Comparison of ENCODE assay signal across 20 mouse cellular contexts in the genomic region with DNA sequence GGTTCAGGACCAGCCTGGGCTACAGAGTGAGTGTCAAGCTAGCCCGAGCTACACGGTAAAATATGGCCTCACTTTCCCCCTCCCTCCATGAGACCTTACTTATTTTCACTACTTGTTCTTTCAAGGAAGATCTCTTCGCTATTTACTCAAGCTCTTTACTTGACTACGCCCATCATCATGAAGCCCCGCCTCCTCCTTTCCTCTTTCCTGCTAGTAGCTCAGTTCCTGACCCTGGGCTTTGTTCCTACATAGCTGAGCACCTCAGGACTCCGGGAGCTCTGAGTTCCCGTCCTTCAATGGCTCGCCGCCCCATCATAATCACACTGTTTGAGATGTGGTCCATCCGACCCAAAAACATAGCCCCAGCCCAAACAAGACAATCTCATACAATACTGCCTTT. TPM values are rescaled to one million over a fixed set of nuclear protein-coding genes. Genes with fewer than 3 reads are reported as not detected.
DNase-seq lines count a peak whose midpoint lies in the region; ATAC-seq and TF ChIP-seq lines count a peak whose summit lies in the region.
"Had no signal": no experiment of that assay in that cellular context is flagged by ENCODE, and none has a peak within 500 bp of the region (broad histone marks: within the 10 kb centered on the region; RNA-seq: fewer than 3 reads in every experiment).

No protein-coding gene starts in this region.

- no peak overlapping the region for H3K9ac ChIP-seq in heart, embryonic 11.5 days (ENCODE audit: low read depth, low read length)
- no peak overlapping the region for H3K9ac ChIP-seq in stomach, embryonic 15.5 days
- H3K9ac ChIP-seq in forebrain, embryonic 11.5 days (ENCODE audit: low read length): no peak overlapping the region
- H3K9ac ChIP-seq: embryonic facial prominence, embryonic 15.5 days; forebrain, embryonic 12.5 days; heart, embryonic 12.5 days; liver, embryonic 15.5 days had no signal

- DNase-seq in heart, embryonic 10.5 days (ENCODE audit: low spot score): no peak
- DNase-seq in lung, postnatal 10 days: peak; percentile 16
- DNase-seq in lung, adult 2 months: no peak
- DNase-seq in forebrain, embryonic 11.5 days (ENCODE audit: low spot score): no peak
- no peak for DNase-seq in urinary bladder, postnatal 4 days (ENCODE audit: low spot score in 2 of 2)
- DNase-seq: adrenal gland, adult 8-10 months; cerebellum, adult 11 months; gastrocnemius, postnatal 25 days; kidney, adult 8-10 months; layer of hippocampus, postnatal 36 days; thymus, adult 2 months had no signal

- H3K4me2 ChIP-seq in heart, embryonic 11.5 days: peak overlapping the region; percentile 16; the same call in 1 of the 2 replicates
- peak overlapping the region; percentile 11; the same call in 1 of the 2 replicates for H3K4me2 ChIP-seq in stomach, embryonic 15.5 days
- no peak overlapping the region for H3K4me2 ChIP-seq in forebrain, embryonic 11.5 days (ENCODE audit: low read depth, low read length, severe bottlenecking)
- H3K4me2 ChIP-seq: embryonic facial prominence, embryonic 15.5 days; forebrain, embryonic 12.5 days; heart, embryonic 12.5 days; liver, embryonic 15.5 days had no signal

- WGBS in heart, embryonic 11.5 days (ENCODE audit: insufficient replicate concordance): 18% methylated on average over 10 of the region's 10 CpGs
- WGBS in heart, embryonic 10.5 days: 24% methylated on average over 10 of the region's 10 CpGs
- 17% methylated on average over 10 of the region's 10 CpGs for WGBS in lung, adult 2 months
- WGBS in stomach, embryonic 15.5 days: 25% methylated on average over 10 of the region's 10 CpGs
- WGBS in forebrain, embryonic 11.5 days: 27% methylated on average over 10 of the region's 10 CpGs

- TF ChIP-seq CTCF in lung, adult 2 months (IDR thresholded peaks at IDR 0.05; ENCODE audit: insufficient read depth, low read length): no peak

- H3K27ac ChIP-seq in heart, embryonic 11.5 days (ENCODE audit: low read depth, low read length): no peak overlapping the region
- H3K27ac ChIP-seq in heart, embryonic 10.5 days: no peak overlapping the region
- no peak overlapping the region for H3K27ac ChIP-seq in stomach, embryonic 15.5 days
- no peak overlapping the region for H3K27ac ChIP-seq in forebrain, embryonic 11.5 days (ENCODE audit: low read depth, low read length)
- H3K27ac ChIP-seq: embryonic facial prominence, embryonic 15.5 days; forebrain, embryonic 12.5 days; liver, embryonic 15.5 days had no signal

- ATAC-seq in heart, embryonic 11.5 days (replicated peaks; ENCODE audit: insufficient number of reproducible peaks, low FRiP score, low TSS enrichment): no peak; the same call in 1 of the 2 replicates
- 0 out of 2 replicates have a peak, but pooled peaks have one; percentile 43 for ATAC-seq in erythroblast, adult 5-6 weeks (replicated peaks; ENCODE audit: low FRiP score, poor library complexity, severe bottlenecking)
- peak; percentile 22; the same call in 1 of the 2 replicates for ATAC-seq in stomach, embryonic 15.5 days (ENCODE audit: insufficient read depth, low FRiP score, low read depth)
- no peak for ATAC-seq in forebrain, embryonic 11.5 days (replicated peaks; ENCODE audit: low FRiP score)
- ATAC-seq: hindbrain, embryonic 16.5 days; midbrain, embryonic 16.5 days had no signal

- no peak for TF ChIP-seq POLR2A in lung, adult 2 months (IDR thresholded peaks at IDR 0.05; ENCODE audit: borderline replicate concordance, extremely low read depth, low read depth, low read length)

- H3K9me3 ChIP-seq in heart, embryonic 11.5 days (replicated peaks; ENCODE audit: control insufficient read depth, low read length): peaks cover 3% of the 10 kb centered on the region; the same call in 1 of the 2 replicates
- no peaks in the 10 kb centered on the region for H3K9me3 ChIP-seq in heart, embryonic 10.5 days
- H3K9me3 ChIP-seq in stomach, embryonic 15.5 days: no peaks in the 10 kb centered on the region
- no peaks in the 10 kb centered on the region for H3K9me3 ChIP-seq in forebrain, embryonic 11.5 days (ENCODE audit: control insufficient read depth, low read length)
- H3K9me3 ChIP-seq: embryonic facial prominence, embryonic 15.5 days; liver, embryonic 15.5 days had no signal

- no peaks in the 10 kb centered on the region for H3K36me3 ChIP-seq in heart, embryonic 11.5 days (ENCODE audit: control insufficient read depth, insufficient read depth, low read length)
- H3K36me3 ChIP-seq in heart, embryonic 10.5 days: no peaks in the 10 kb centered on the region
- no peaks in the 10 kb centered on the region for H3K36me3 ChIP-seq in stomach, embryonic 15.5 days
- H3K36me3 ChIP-seq in forebrain, embryonic 11.5 days (ENCODE audit: control insufficient read depth, insufficient read depth, low read length): no peaks in the 10 kb centered on the region
- H3K36me3 ChIP-seq: embryonic facial prominence, embryonic 15.5 days; forebrain, embryonic 12.5 days; heart, embryonic 12.5 days; liver, embryonic 15.5 days had no signal

- no peak overlapping the region for H3K4me3 ChIP-seq in heart, embryonic 11.5 days (ENCODE audit: low read depth, low read length)
- no peak overlapping the region for H3K4me3 ChIP-seq in heart, embryonic 10.5 days
- no peak overlapping the region for H3K4me3 ChIP-seq in lung, adult 2 months (replicated peaks; ENCODE audit: extremely low read depth, low read depth, low read length)
- H3K4me3 ChIP-seq in stomach, embryonic 15.5 days (replicated peaks): no peak overlapping the region
- H3K4me3 ChIP-seq in forebrain, embryonic 11.5 days (ENCODE audit: low read depth, low read length): no peak overlapping the region
- H3K4me3 ChIP-seq: embryonic facial prominence, embryonic 15.5 days; forebrain, embryonic 12.5 days; heart, embryonic 12.5 days; liver, embryonic 15.5 days had no signal

- peaks cover 25% of the 10 kb centered on the region for H3K27me3 ChIP-seq in heart, embryonic 11.5 days (ENCODE audit: control insufficient read depth, insufficient read depth, low read length)
- peaks cover 29% of the 10 kb centered on the region for H3K27me3 ChIP-seq in heart, embryonic 10.5 days (ENCODE audit: insufficient read depth, poor library complexity, severe bottlenecking)
- H3K27me3 ChIP-seq in stomach, embryonic 15.5 days (replicated peaks): peaks cover 10% of the 10 kb centered on the region
- no peaks in the 10 kb centered on the region for H3K27me3 ChIP-seq in forebrain, embryonic 11.5 days (ENCODE audit: control insufficient read depth, insufficient read depth, low read length)

- H3K4me1 ChIP-seq in heart, embryonic 11.5 days (ENCODE audit: control insufficient read depth, insufficient read depth, low read length): no peaks in the 10 kb centered on the region
- no peaks in the 10 kb centered on the region for H3K4me1 ChIP-seq in heart, embryonic 10.5 days
- no peaks in the 10 kb centered on the region for H3K4me1 ChIP-seq in lung, adult 2 months (ENCODE audit: control insufficient read depth, insufficient read depth, low read length)
- 0 out of 2 replicates have a peak, but pooled peaks cover 3% of the 10 kb centered on the region for H3K4me1 ChIP-seq in stomach, embryonic 15.5 days
- no peaks in the 10 kb centered on the region for H3K4me1 ChIP-seq in forebrain, embryonic 11.5 days (replicated peaks; ENCODE audit: control insufficient read depth, insufficient read depth, low read length)
- H3K4me1 ChIP-seq: embryonic facial prominence, embryonic 15.5 days; forebrain, embryonic 12.5 days; heart, embryonic 12.5 days had no signal

RNA-seq across cellular contexts. Expression of gene Sptbn4, which starts 14.1 kb away (rescaled TPM):
- polyA plus RNA-seq in heart, embryonic 11.5 days (2014; fragmentation: Nextera tagmentation; extraction: Ambion mirVana): 0.23 and 0.30 TPM in 2 replicates
- polyA plus RNA-seq in heart, embryonic 10.5 days (2016; fragmentation: Nextera tagmentation; extraction: Ambion mirVana): 0.40 and 0.46 TPM in 2 replicates
- 0.05 and 0.13 TPM in 2 replicates for polyA plus RNA-seq in lung, adult 2 months (2012; rRNA removed)
- total RNA-seq in erythroblast, adult 5-6 weeks (2015; ENCODE audit: low replicate concordance): 0.42 TPM in 1 of 2 replicates, not detected in the other
- total RNA-seq in erythroblast, adult 5-6 weeks (2017; ENCODE audit: low replicate concordance): 0.17 and 0.28 TPM in 2 replicates
- polyA plus RNA-seq in stomach, embryonic 15.5 days (2015; fragmentation: Nextera tagmentation; extraction: Ambion mirVana): 0.45 and 0.58 TPM in 2 replicates
- polyA plus RNA-seq in forebrain, embryonic 11.5 days (2014; fragmentation: Nextera tagmentation; extraction: Ambion mirVana): 0.19 and 0.28 TPM in 2 replicates

RNA-seq across cellular contexts. Expression of gene Blvrb, which starts 14.4 kb away (rescaled TPM):
- 106 and 121 TPM in 2 replicates for polyA plus RNA-seq in heart, embryonic 11.5 days (2014; fragmentation: Nextera tagmentation; extraction: Ambion mirVana)
- 88.8 and 94.6 TPM in 2 replicates for polyA plus RNA-seq in heart, embryonic 10.5 days (2016; fragmentation: Nextera tagmentation; extraction: Ambion mirVana)
- 71.6 and 78.8 TPM in 2 replicates for polyA plus RNA-seq in lung, adult 2 months (2012; rRNA removed)
- total RNA-seq in erythroblast, adult 5-6 weeks (2015; ENCODE audit: low replicate concordance): 379 and 403 TPM in 2 replicates
- 431 and 604 TPM in 2 replicates for total RNA-seq in erythroblast, adult 5-6 weeks (2017; ENCODE audit: low replicate concordance)
- polyA plus RNA-seq in stomach, embryonic 15.5 days (2015; fragmentation: Nextera tagmentation; extraction: Ambion mirVana): 86.6 and 133 TPM in 2 replicates
- polyA plus RNA-seq in forebrain, embryonic 11.5 days (2014; fragmentation: Nextera tagmentation; extraction: Ambion mirVana): 34.4 and 38.0 TPM in 2 replicates

RNA-seq across cellular contexts. Expression of gene Sertad3, which starts 40.2 kb away (rescaled TPM):
- polyA plus RNA-seq in heart, embryonic 11.5 days (2014; fragmentation: Nextera tagmentation; extraction: Ambion mirVana): 19.9 and 20.3 TPM in 2 replicates
- polyA plus RNA-seq in heart, embryonic 10.5 days (2016; fragmentation: Nextera tagmentation; extraction: Ambion mirVana): 19.0 and 23.8 TPM in 2 replicates
- polyA plus RNA-seq in lung, adult 2 months (2012; rRNA removed): 10.2 and 10.5 TPM in 2 replicates
- 31.8 and 57.3 TPM in 2 replicates for total RNA-seq in erythroblast, adult 5-6 weeks (2015; ENCODE audit: low replicate concordance)
- total RNA-seq in erythroblast, adult 5-6 weeks (2017; ENCODE audit: low replicate concordance): 56.2 and 61.8 TPM in 2 replicates
- polyA plus RNA-seq in stomach, embryonic 15.5 days (2015; fragmentation: Nextera tagmentation; extraction: Ambion mirVana): 29.3 and 35.1 TPM in 2 replicates
- polyA plus RNA-seq in forebrain, embryonic 11.5 days (2014; fragmentation: Nextera tagmentation; extraction: Ambion mirVana): 23.0 and 23.4 TPM in 2 replicates

RNA-seq across cellular contexts. Expression of gene Sertad1, which starts 53.4 kb away (rescaled TPM):
- polyA plus RNA-seq in heart, embryonic 11.5 days (2014; fragmentation: Nextera tagmentation; extraction: Ambion mirVana): 37.5 and 38.8 TPM in 2 replicates
- 34.8 and 38.9 TPM in 2 replicates for polyA plus RNA-seq in heart, embryonic 10.5 days (2016; fragmentation: Nextera tagmentation; extraction: Ambion mirVana)
- polyA plus RNA-seq in lung, adult 2 months (2012; rRNA removed): 50.7 and 56.1 TPM in 2 replicates
- total RNA-seq in erythroblast, adult 5-6 weeks (2015; ENCODE audit: low replicate concordance): 26.5 and 34.1 TPM in 2 replicates
- total RNA-seq in erythroblast, adult 5-6 weeks (2017; ENCODE audit: low replicate concordance): 26.2 and 30.5 TPM in 2 replicates
- 35.3 and 36.7 TPM in 2 replicates for polyA plus RNA-seq in stomach, embryonic 15.5 days (2015; fragmentation: Nextera tagmentation; extraction: Ambion mirVana)
- 16.3 and 18.2 TPM in 2 replicates for polyA plus RNA-seq in forebrain, embryonic 11.5 days (2014; fragmentation: Nextera tagmentation; extraction: Ambion mirVana)

Comparison
In these comparisons a context has a peak if more than half of its experiments do, and no peak if none do; other contexts are left out.
1. ATAC-seq: peak in erythroblast, adult 5-6 weeks (single experiment) and stomach, embryonic 15.5 days (single experiment); none in heart, embryonic 11.5 days (single experiment) and forebrain, embryonic 11.5 days (single experiment).